Mouse (Mus musculus) thymus, postnatal 36 days (tissue): ENCODE measurements around the gene Bptf.
"Not testable (repeated sequence)": the region's sequence is repeated elsewhere in the genome, so short reads cannot be mapped to it uniquely, and the experiment has no call there.

Experiments used
- DNase-seq, 2 experiments: peaks; one replicate each; pipeline ENCODE4 v3.0.0; 2022; ENCODE audit warnings: mixed read lengths in 2 of 2

Gene Bptf

DNA sequence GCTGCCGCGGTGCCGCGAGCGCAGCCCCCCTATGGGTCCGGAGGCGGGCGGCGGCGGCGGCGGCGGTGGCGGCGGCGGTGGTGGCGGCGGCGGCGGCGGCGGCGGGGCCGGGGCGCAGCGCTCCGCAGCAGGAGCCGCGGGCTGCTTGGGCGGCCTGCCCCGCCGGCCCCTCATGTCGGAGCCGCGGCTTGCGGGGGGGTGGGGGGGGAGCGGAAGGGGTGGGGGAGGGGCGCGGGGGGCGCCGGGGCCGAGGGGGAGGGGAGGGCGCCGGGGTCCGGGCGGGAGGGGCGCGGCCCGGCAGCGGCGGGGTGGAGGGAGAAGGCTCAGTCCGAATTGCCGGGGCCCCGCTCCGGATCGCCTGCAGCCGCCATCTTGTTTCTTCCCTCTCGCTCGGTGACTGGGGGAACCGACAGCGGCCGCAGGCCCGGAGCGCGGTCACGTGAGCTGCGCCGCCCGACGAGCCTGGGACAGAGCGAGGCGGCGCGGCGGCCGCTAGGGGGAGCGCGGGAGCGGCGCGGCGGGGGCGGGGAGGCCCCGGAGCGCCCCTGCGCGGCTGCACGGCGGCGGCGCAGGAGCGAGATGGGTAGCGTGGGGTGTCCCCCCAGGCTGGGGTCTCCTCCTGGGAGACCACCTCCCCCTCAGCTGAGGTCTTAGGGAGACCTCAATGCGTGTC lies at the start of gene Bptf:
Gene Bptf, minus strand, starts transcription at position 379 of the 673 bp plus-strand sequence.
- DNase-seq: peak; percentile 89 to 92

GRCm38 (mm10) chr11:107161215-107161614 lies 29.3 kb upstream of the Bptf start:
- DNase-seq: no peak

DNA sequence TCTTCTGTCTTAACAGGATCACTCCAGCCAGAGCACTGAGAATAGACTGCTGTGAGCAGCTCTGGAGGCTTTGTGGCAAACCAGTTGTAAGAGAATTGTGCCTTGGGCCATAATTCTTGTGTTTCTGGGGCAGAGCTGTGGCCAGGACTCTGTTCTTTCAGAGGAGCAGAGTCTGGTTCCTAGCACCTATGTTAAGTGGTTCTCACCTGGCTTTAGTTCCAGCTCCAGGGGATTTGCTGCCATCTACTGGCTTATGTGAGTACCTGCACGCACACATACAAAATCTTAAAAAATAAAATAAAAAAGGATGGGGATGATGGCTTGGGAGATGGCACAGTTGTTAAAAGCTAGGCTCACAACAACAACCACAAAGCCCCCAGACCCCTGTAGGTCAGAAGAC lies 27.1 kb upstream of the Bptf start:
- no peak for DNase-seq

DNA sequence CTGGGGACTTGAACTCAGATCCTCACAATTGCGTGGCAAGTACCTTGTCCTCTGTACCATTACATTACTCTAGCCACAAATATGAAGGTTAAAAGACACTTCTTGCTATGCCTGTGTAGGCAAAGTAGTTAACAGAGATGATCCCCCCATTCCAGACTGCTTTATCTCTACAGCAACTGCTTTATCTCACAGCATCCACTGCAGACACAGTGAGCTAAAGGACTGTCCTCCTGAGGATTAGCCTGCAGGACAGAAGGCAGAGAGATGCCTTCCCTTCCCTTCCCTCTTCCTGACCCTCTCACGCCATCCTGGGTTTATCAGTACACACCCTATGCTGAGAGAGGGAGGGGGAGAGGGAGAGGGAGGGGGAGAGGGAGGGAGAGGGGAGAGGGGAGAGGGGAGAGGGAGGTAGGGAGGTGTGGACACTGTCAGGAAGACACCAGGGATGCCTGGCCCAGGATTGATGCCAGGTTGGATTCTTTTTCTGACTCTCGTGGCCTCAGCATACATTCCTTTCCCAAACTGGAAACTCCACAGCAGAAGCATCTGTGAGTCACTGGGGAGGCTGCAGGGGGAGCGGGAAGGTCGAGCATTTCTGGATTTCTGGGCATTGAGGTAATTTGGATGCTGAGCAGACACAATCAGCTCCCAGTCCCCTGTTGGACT lies 25.2 kb upstream of the Bptf start:
- DNase-seq: no peak

DNA sequence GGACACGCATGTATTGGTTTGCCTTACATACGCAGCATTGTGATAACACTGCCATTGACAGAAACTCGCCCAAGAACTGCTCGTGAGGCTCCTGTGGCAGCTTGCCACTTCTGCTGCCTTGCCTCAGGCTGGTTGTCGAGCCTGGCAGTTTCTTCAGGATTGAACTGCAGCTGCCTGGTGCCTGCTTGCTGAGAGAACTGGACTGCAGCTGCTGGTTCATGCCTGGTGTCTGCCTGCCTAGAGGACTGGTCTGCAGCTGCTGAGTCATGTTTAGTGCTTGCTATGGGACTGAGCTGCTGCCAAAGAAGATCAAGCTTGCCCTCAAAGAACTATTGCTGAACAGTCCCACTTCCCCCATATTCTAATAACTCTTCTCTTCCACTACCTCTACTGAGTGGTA lies 23.4 kb upstream of the Bptf start:
- DNase-seq: no peak

GRCm38 (mm10) chr11:107154431-107154830 lies 22.5 kb upstream of the Bptf start:
- no peak for DNase-seq

- no peak for DNase-seq
Measured at GRCm38 (mm10) chr11:107153645-107154044, 21.7 kb upstream of the Bptf start.

DNA sequence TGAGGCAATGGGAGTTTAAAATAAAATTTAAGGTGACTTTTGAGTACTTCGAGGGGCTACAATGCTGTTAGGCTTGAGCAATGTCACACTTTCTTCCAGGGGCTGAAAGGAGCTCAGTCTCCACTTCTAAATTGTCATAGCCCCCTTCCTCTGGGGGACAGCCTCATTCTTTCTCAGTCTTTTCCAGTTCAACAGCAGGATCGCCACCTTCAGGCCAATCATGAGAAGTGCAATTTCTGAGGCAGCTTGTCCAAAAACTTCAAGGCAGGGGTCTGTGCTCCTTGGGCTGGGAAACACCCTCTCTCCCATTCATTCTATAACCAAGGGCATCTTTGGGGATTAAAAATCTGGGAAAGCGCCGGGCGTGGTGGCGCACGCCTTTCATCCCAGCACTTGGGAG lies 19.9 kb upstream of the Bptf start:
- peak; percentile 36 to 39 for DNase-seq

- DNase-seq: not testable (repeated sequence)
Measured at GRCm38 (mm10) chr11:107143956-107144355, 12.0 kb upstream of the Bptf start.

GRCm38 (mm10) chr11:107142382-107142781 lies 10.5 kb upstream of the Bptf start:
- no peak for DNase-seq

GRCm38 (mm10) chr11:107140756-107141155 lies 8.8 kb upstream of the Bptf start:
- DNase-seq: peak; percentile 55 to 70

- DNase-seq: peak; percentile 46 to 52
Measured at GRCm38 (mm10) chr11:107138633-107139032, 6.7 kb upstream of the Bptf start.

DNA sequence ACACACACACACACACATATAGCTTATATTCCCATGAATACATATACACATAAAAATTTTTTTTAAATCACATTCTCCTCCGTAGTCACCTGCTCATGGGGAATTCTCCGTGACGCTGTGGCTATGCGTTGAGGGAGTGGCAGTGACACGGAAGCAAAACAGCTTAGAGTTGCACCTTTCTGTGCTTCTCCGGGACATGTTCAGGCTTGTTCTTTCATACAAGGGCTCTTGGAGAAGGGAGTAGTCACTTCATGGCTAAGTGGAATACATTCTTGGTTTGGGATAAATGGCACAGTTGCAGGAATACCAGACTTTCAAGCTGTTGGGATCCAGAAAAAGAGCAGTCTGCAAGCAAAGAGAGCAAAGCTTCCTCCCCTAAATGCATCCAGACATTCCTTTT lies 5.7 kb upstream of the Bptf start:
- DNase-seq: no peak

DNA sequence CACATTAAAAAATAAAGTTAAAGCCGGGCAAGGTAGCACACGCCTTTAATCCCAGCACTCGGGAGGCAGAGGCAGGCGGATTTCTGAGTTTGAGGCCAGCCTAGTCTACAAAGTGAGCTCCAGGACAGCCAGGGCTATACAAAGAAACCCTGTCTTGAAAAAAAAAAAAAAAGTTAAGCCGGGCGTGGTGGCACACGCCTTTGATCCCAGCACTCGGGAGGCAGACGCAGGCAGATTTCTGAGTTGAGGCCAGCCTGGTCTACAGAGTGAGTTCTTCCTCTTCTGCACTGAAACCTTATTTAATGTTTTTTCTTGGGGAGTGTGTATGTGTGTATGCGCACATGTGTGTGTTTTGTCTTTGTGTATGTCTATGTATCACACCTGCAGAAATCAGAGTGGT lies 4.5 kb upstream of the Bptf start:
- not testable (repeated sequence) for DNase-seq

GRCm38 (mm10) chr11:107135741-107136140 lies 3.8 kb upstream of the Bptf start:
- DNase-seq: peak; percentile 28 to 42

DNA sequence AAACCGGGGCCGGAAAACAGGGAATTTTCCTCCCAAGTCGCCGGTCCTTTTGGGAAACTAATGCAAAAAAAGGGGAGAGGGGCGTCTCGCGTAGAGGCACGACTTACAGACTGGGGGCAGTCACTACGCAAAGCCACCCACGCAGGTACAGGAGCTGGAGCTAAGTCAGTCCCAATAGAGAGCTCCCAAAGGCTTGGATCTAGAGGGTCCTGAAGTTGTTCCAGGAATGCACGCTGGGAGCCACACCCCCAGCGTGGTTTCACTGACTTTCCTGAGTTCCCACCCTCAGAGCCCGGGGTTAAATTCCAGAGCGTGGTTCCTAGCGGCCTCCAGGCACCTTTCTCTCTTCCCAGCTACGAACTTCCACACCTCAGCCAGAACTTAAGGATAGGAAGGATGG lies 499 bp upstream of the Bptf start:
- DNase-seq: no peak

GRCm38 (mm10) chr11:107130879-107131748 lies 813 bp downstream of the Bptf start:
- DNase-seq: peak; percentile 68 to 79

- peak in 1 of 2 experiments; percentile 22 for DNase-seq
Measured at GRCm38 (mm10) chr11:107130221-107130788, 1.6 kb downstream of the Bptf start.

DNA sequence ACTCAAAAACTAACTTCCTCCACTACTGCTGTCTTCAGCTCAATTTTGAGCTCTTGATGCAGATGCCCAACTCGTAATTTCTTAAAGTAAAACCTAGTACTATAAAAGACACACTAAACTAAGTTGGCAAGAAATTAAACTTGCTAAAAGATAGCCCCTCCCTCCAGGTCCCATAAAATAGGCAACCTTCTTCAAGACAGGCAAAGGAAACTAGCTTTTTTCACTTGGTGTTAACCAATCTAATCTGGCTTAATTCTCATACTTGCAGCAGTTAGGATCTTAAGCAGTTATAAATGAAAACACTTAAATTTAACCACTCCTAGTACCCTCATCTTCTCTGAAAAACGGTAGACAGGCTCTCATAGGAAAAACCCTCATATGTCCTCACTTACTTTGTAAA lies 2.3 kb downstream of the Bptf start:
- DNase-seq: no peak

GRCm38 (mm10) chr11:107126716-107127115 lies 5.2 kb downstream of the Bptf start:
- DNase-seq: not testable (repeated sequence)

GRCm38 (mm10) chr11:107125011-107125410 lies 6.9 kb downstream of the Bptf start:
- DNase-seq: no peak

- DNase-seq: peak in 1 of 2 experiments; percentile 27
Measured at GRCm38 (mm10) chr11:107124327-107124731, 7.6 kb downstream of the Bptf start.

DNA sequence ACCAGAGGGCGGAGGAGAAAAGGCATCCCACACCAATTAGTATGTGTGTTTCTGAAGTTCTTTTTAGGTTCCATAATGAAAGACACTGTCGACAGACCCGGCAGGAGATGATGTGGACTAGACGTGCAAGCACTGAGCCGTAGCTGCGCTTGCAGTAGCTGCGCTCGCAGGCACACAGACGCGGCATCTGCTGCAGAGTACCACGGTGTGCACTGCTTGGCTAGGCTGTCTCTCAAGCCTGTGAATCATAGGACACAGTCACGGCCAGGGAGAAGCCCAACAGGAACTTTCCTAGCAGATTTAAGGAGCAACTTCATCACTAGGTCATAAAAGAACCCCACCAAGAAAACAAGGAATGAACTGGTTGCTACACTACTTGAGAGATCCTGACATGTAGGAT lies 14.1 kb downstream of the Bptf start:
- no peak for DNase-seq
